Mouse (Mus musculus) heart, embryonic 11.5 days (tissue): ENCODE results near the gene Sult3a2. TPM values are rescaled to one million over a fixed set of nuclear protein-coding genes. Genes with fewer than 3 reads are reported as not detected.
"Not testable (repeated sequence)": the region's sequence is repeated elsewhere in the genome, so short reads cannot be mapped to it uniquely, and the experiment has no call there.

ENCODE experiments used
- ATAC-seq: fragments of 200-750 bp; cut with Nextera tagmentation; replicated peaks from 2 replicates; pipeline ENCODE4 v1.8.0; 2017; ENCODE audit warnings: moderate library complexity; ENCODE audit not compliant: insufficient number of reproducible peaks, low FRiP score, low TSS enrichment
- H3K27ac ChIP-seq: fragments of 300-500 bp; sonication (generic); 2 replicates; pipeline ENCODE4 v1.5.1; 2014; ENCODE audit warnings: mild to moderate bottlenecking, low read depth, low read length
- H3K27me3 ChIP-seq: fragments of 300-500 bp; sonication (generic); 2 replicates; pipeline ENCODE4 v1.6.1; 2014; ENCODE audit warnings: mild to moderate bottlenecking, low read length, mixed read lengths; ENCODE audit not compliant: control insufficient read depth, insufficient read depth
- H3K36me3 ChIP-seq: fragments of 300-500 bp; sonication (generic); 2 replicates; pipeline ENCODE4 v1.6.1; 2014; ENCODE audit warnings: mild to moderate bottlenecking, low read length, moderate library complexity, mixed read lengths; ENCODE audit not compliant: control insufficient read depth, insufficient read depth
- H3K4me1 ChIP-seq: fragments of 300-500 bp; sonication (generic); 2 replicates; pipeline ENCODE4 v1.6.1; 2014; ENCODE audit warnings: low read length; ENCODE audit not compliant: control insufficient read depth, insufficient read depth
- H3K4me2 ChIP-seq: fragments of 300-500 bp; sonication (generic); 2 replicates; pipeline ENCODE4 v1.6.1; 2014; ENCODE audit warnings: mild to moderate bottlenecking, moderate library complexity
- H3K4me3 ChIP-seq: fragments of 300-500 bp; sonication (generic); 2 replicates; pipeline ENCODE4 v1.5.1; 2014; ENCODE audit warnings: low read depth, low read length
- H3K9ac ChIP-seq: fragments of 300-500 bp; sonication (generic); 2 replicates; pipeline ENCODE4 v1.6.1; 2014; ENCODE audit warnings: mild to moderate bottlenecking, low read depth, low read length, moderate library complexity
- H3K9me3 ChIP-seq: fragments of 300-500 bp; sonication (generic); replicated peaks from 2 replicates; pipeline ENCODE4 v1.6.1; 2016; ENCODE audit warnings: low read length; ENCODE audit not compliant: control insufficient read depth
- WGBS: fragments of 180-500 bp; shearing (Covaris S2); extraction: QIAGEN DNeasy Blood & Tissue Kit; methylation state at CpG from one replicate; pipeline ENCODE4 v1.1.7; 2014; ENCODE audit not compliant: insufficient replicate concordance; 5-methylcytosine and 5-hydroxymethylcytosine counted together
- polyA plus RNA-seq: library from polyadenylated mRNA; unstranded; fragments of >200 nt; fragmentation: Nextera tagmentation; extraction: Ambion mirVana; gene quantifications from 2 replicates; pipeline ENCODE4 v1.2.1, GENCODE M21; 2014

Gene Sult3a2
- polyA plus RNA-seq, 1 experiment from 2014 or later = not detected

- H3K9ac ChIP-seq, H3K27ac ChIP-seq, H3K9me3 ChIP-seq, ATAC-seq, H3K36me3 ChIP-seq, H3K4me1 ChIP-seq, H3K27me3 ChIP-seq, H3K4me3 ChIP-seq, H3K4me2 ChIP-seq: not testable (repeated sequence)
- 82% methylated on average over 7 of the region's 7 CpGs for WGBS
Observed at GRCm38 (mm10) chr10:33735251-33735650, 51.3 kb downstream of the Sult3a2 start.

GRCm38 (mm10) chr10:33733241-33733640 is 53.3 kb downstream of the Sult3a2 start:
- Histone ChIP-seq H3K27ac (no peak overlapping the region), H3K4me3 (no peak overlapping the region), H3K9ac (no peak overlapping the region), H3K27me3 (no peaks in the 10 kb centered on the region), H3K4me1 (no peaks in the 10 kb centered on the region), H3K9me3 (no peaks in the 10 kb centered on the region), H3K36me3 (no peaks in the 10 kb centered on the region), H3K4me2 (no peak overlapping the region)
- ATAC-seq = no peak

GRCm38 (mm10) chr10:33732409-33733185 is 53.9 kb downstream of the Sult3a2 start:
- H3K4me3 ChIP-seq = no peak overlapping the region
- H3K4me2 ChIP-seq = no peak overlapping the region
- no peaks in the 10 kb centered on the region for H3K36me3 ChIP-seq
- no peaks in the 10 kb centered on the region for H3K27me3 ChIP-seq
- no peaks in the 10 kb centered on the region for H3K9me3 ChIP-seq
- ATAC-seq = no peak
- no peaks in the 10 kb centered on the region for H3K4me1 ChIP-seq
- no peak overlapping the region for H3K27ac ChIP-seq
- 71% methylated on average over 4 of the region's 4 CpGs for WGBS
- H3K9ac ChIP-seq = no peak overlapping the region

- ATAC-seq = no peak
- Histone ChIP-seq H3K27me3 (no peaks in the 10 kb centered on the region), H3K4me2 (no peak overlapping the region), H3K4me3 (no peak overlapping the region), H3K9ac (no peak overlapping the region), H3K36me3 (no peaks in the 10 kb centered on the region), H3K4me1 (no peaks in the 10 kb centered on the region), H3K9me3 (no peaks in the 10 kb centered on the region), H3K27ac (no peak overlapping the region)
- 32% methylated on average over 6 of the region's 6 CpGs for WGBS
Observed at GRCm38 (mm10) chr10:33723764-33724163, 62.7 kb downstream of the Sult3a2 start.

GRCm38 (mm10) chr10:33721827-33722438 is 64.6 kb downstream of the Sult3a2 start:
- Histone ChIP-seq H3K36me3 (no peaks in the 10 kb centered on the region), H3K4me1 (no peaks in the 10 kb centered on the region), H3K27ac (no peak overlapping the region), H3K9ac (no peak overlapping the region), H3K27me3 (no peaks in the 10 kb centered on the region), H3K4me2 (no peak overlapping the region), H3K9me3 (no peaks in the 10 kb centered on the region), H3K4me3 (no peak overlapping the region)
- no peak for ATAC-seq
- WGBS = 84% methylated on average over 4 of the region's 4 CpGs

Other genes with a start within 250 kb of the Sult3a2 start
- 0.34 and 0.49 TPM in 2 replicates for gene Clvs2, start 161.9 kb downstream of the Sult3a2 start, polyA plus RNA-seq
- gene Sult3a1, start 71.0 kb upstream of the Sult3a2 start, polyA plus RNA-seq = not detected in 2 replicates
- not detected in 2 replicates for gene Rsph4a, start 118.4 kb upstream of the Sult3a2 start, polyA plus RNA-seq
- gene Zup1, start 164.6 kb upstream of the Sult3a2 start, polyA plus RNA-seq = 13.3 and 16.2 TPM in 2 replicates
- 118 and 126 TPM in 2 replicates for gene Rwdd1, start 232.9 kb upstream of the Sult3a2 start, polyA plus RNA-seq